Mouse (Mus musculus): ENCODE data around the gene Sema3d. TPM values are rescaled to one million over a fixed set of nuclear protein-coding genes. Genes with fewer than 3 reads are reported as not detected.
A peak's percentile ranks its signal among the peaks of the same experiment; 100 is the strongest.

Sema3d gene
- polyA plus RNA-seq, 1 experiment from 2014 or later: 11.5 TPM

GRCm38 (mm10) chr5:12442176-12443105 is 59.3 kb downstream of the Sema3d start:
- Histone ChIP-seq H3K36me3 (no peaks in the 10 kb centered on the region), H3K27ac (no peak overlapping the region), H3K27me3 (no peaks in the 10 kb centered on the region), H3K9me3 (replicated peaks) (no peaks in the 10 kb centered on the region), H3K4me3 (no peak overlapping the region), H3K9ac (no peak overlapping the region), H3K4me2 (no peak overlapping the region), H3K4me1 (replicated peaks) (no peaks in the 10 kb centered on the region)
- whole genome bisulfite sequencing: 70% methylated on average over 7 of the region's 7 CpGs
- ATAC-seq (replicated peaks; ENCODE audit: insufficient number of reproducible peaks, insufficient read depth, low FRiP score, low read depth): no peak

- ATAC-seq (replicated peaks; ENCODE audit: insufficient number of reproducible peaks, insufficient read depth, low FRiP score, low read depth): no peak
- WGBS: 83% methylated on average over 4 of the region's 4 CpGs
- H3K9me3 ChIP-seq (replicated peaks): no peaks in the 10 kb centered on the region
These were observed 67.9 kb downstream of the Sema3d start for GRCm38 (mm10) chr5:12451089-12451488.

GRCm38 (mm10) chr5:12454946-12455345 is 71.8 kb downstream of the Sema3d start:
- WGBS: 71% methylated on average over 1 of the region's 1 CpGs
- Histone ChIP-seq H3K27me3 (no peaks in the 10 kb centered on the region), H3K4me3 (no peak overlapping the region), H3K4me1 (replicated peaks) (no peaks in the 10 kb centered on the region), H3K27ac (no peak overlapping the region), H3K9me3 (replicated peaks) (no peaks in the 10 kb centered on the region), H3K4me2 (no peak overlapping the region), H3K36me3 (no peaks in the 10 kb centered on the region), H3K9ac (no peak overlapping the region)
- no peak for ATAC-seq (replicated peaks; ENCODE audit: insufficient number of reproducible peaks, insufficient read depth, low FRiP score, low read depth)

More at GRCm38 (mm10) chr5:12451089-12451488, 67.9 kb downstream of the Sema3d start:
- H3K36me3 ChIP-seq: no peaks in the 10 kb centered on the region
- no peaks in the 10 kb centered on the region for H3K4me1 ChIP-seq (replicated peaks)
- H3K9ac ChIP-seq: no peak overlapping the region
- no peak overlapping the region for H3K27ac ChIP-seq
- no peak overlapping the region for H3K4me3 ChIP-seq
- H3K4me2 ChIP-seq: no peak overlapping the region
- no peaks in the 10 kb centered on the region for H3K27me3 ChIP-seq

DNA sequence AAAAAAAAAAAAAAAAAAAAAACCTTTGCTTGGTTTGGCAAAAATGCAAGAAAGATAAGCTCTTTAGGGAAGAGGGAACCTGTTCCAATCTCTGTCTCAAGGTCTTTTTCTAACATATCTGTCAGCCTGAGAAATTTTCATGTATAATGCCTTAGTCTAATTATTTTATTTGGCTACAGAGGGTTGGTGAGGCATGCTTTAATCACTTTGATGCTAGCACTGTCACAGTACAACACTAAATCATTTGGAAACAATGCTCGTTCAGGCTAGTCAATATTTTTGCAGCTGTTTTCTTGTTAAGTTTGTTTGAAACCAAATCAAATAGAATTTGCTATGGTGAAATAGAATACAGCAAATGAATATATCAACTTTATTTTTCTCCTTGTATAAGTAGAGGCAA is 74.3 kb downstream of the Sema3d start:
- Histone ChIP-seq H3K36me3 (no peaks in the 10 kb centered on the region), H3K9ac (no peak overlapping the region), H3K4me3 (no peak overlapping the region), H3K27me3 (no peaks in the 10 kb centered on the region), H3K4me2 (no peak overlapping the region), H3K9me3 (replicated peaks) (no peaks in the 10 kb centered on the region), H3K4me1 (replicated peaks) (no peaks in the 10 kb centered on the region), H3K27ac (no peak overlapping the region)
- WGBS: 54% methylated on average over 1 of the region's 1 CpGs
- ATAC-seq (replicated peaks; ENCODE audit: insufficient number of reproducible peaks, insufficient read depth, low FRiP score, low read depth): no peak

- Histone ChIP-seq H3K4me1 (replicated peaks) (no peaks in the 10 kb centered on the region), H3K4me3 (no peak overlapping the region), H3K36me3 (no peaks in the 10 kb centered on the region), H3K9me3 (replicated peaks) (no peaks in the 10 kb centered on the region), H3K4me2 (no peak overlapping the region), H3K27ac (no peak overlapping the region), H3K27me3 (no peaks in the 10 kb centered on the region), H3K9ac (no peak overlapping the region)
- WGBS: 51% methylated on average over 4 of the region's 4 CpGs
- ATAC-seq (replicated peaks; ENCODE audit: insufficient number of reproducible peaks, insufficient read depth, low FRiP score, low read depth): no peak
These were observed 84.6 kb downstream of the Sema3d start for GRCm38 (mm10) chr5:12467568-12468336.

DNA sequence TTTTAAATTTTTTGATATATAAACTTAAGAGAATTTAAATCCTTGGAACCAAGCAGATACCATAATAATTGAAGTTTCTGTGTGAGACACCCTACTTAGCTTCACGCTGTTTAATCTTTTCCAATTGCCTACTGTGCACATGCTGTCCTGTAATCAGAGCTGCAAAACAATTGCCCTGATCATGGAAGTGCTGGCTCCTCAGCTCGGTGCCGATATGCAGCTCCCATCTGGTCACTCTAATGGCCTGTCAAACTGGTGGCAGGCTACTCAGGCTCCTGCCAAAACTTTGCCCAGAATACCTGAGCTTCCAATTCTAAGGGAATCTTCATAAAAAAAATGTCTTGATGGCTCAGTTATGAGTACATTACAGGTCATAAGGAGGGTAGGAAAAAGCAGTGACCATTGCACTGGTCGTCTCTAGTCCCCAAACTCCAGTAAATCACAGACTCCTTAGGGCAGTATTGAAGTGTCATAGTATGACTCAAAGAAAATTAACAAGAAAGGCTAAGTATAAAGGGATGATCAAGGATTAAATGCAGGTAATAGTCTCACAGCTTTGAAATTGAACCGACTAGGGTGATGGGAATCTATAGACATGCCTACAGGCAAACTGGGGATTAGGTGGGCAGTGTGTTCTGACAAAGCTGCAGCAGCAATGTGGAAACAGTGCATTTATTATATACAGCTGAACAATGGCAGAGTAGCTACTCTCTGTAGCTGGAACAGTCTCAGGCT is 91.9 kb downstream of the Sema3d start:
- ATAC-seq (replicated peaks; ENCODE audit: insufficient number of reproducible peaks, insufficient read depth, low FRiP score, low read depth): no peak
- Histone ChIP-seq H3K9ac (no peak overlapping the region), H3K4me3 (no peak overlapping the region), H3K9me3 (replicated peaks) (no peaks in the 10 kb centered on the region), H3K27me3 (no peaks in the 10 kb centered on the region), H3K36me3 (no peaks in the 10 kb centered on the region), H3K4me2 (no peak overlapping the region), H3K4me1 (replicated peaks) (peaks cover 5% of the 10 kb centered on the region; the same call in 1 of the 2 replicates), H3K27ac (no peak overlapping the region)
- 64% methylated on average over 5 of the region's 5 CpGs for WGBS

DNA sequence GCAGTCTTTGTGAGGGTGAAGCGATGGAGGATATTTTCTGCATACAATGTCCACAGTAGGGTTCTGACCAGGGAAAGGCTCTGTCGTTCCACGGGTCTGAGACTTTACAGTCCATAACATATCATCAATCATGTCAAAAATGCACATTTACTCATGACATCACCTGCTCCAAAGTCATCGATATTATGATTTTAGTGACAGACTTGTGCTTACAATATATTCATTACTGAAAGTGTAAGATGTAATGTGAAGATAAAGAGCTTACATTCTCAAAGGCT is 92.4 kb downstream of the Sema3d start:
- H3K4me3 ChIP-seq: no peak overlapping the region
- no peaks in the 10 kb centered on the region for H3K36me3 ChIP-seq
- no peak overlapping the region for H3K4me2 ChIP-seq
- H3K4me1 ChIP-seq (replicated peaks): peaks cover 5% of the 10 kb centered on the region; the same call in 1 of the 2 replicates
- H3K9me3 ChIP-seq (replicated peaks): no peaks in the 10 kb centered on the region
- no peak overlapping the region for H3K9ac ChIP-seq
- no peaks in the 10 kb centered on the region for H3K27me3 ChIP-seq
- no peak for ATAC-seq (replicated peaks; ENCODE audit: insufficient number of reproducible peaks, insufficient read depth, low FRiP score, low read depth)
- H3K27ac ChIP-seq: no peak overlapping the region
- 75% methylated on average over 4 of the region's 4 CpGs for WGBS

GRCm38 (mm10) chr5:12487926-12488325 is 104.7 kb downstream of the Sema3d start:
- Histone ChIP-seq H3K27ac (no peak overlapping the region), H3K4me2 (no peak overlapping the region), H3K9ac (no peak overlapping the region), H3K27me3 (no peaks in the 10 kb centered on the region), H3K4me1 (replicated peaks) (no peaks in the 10 kb centered on the region), H3K4me3 (no peak overlapping the region), H3K36me3 (no peaks in the 10 kb centered on the region), H3K9me3 (replicated peaks) (no peaks in the 10 kb centered on the region)
- WGBS: 80% methylated on average over 2 of the region's 2 CpGs
- no peak for ATAC-seq (replicated peaks; ENCODE audit: insufficient number of reproducible peaks, insufficient read depth, low FRiP score, low read depth)

DNA sequence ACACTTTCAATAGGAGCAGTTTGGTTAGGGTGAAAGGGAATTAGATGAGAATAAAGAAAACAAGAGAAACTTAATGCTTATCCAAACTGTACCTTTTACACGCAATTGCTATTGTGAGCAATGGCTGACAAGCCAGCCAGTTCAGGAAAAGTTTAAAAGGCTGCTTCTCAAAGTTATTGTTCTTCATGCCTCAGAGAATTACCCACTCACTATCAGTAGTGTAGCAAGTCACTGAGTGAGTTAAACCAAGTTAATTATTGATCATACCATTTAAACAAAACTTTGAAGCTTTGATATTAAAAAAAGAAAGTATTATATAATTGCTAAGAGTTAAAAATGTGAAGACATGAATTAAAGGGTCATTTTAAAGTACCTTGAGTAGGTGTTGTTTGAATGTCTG is 108.5 kb downstream of the Sema3d start:
- no peak overlapping the region for H3K27ac ChIP-seq
- no peaks in the 10 kb centered on the region for H3K27me3 ChIP-seq
- H3K4me1 ChIP-seq (replicated peaks): no peaks in the 10 kb centered on the region
- WGBS: 76% methylated on average over 1 of the region's 1 CpGs
- no peak overlapping the region for H3K9ac ChIP-seq
- H3K4me2 ChIP-seq: no peak overlapping the region
- no peaks in the 10 kb centered on the region for H3K9me3 ChIP-seq (replicated peaks)
- no peaks in the 10 kb centered on the region for H3K36me3 ChIP-seq
- no peak for ATAC-seq (replicated peaks; ENCODE audit: insufficient number of reproducible peaks, insufficient read depth, low FRiP score, low read depth)
- H3K4me3 ChIP-seq: no peak overlapping the region

DNA sequence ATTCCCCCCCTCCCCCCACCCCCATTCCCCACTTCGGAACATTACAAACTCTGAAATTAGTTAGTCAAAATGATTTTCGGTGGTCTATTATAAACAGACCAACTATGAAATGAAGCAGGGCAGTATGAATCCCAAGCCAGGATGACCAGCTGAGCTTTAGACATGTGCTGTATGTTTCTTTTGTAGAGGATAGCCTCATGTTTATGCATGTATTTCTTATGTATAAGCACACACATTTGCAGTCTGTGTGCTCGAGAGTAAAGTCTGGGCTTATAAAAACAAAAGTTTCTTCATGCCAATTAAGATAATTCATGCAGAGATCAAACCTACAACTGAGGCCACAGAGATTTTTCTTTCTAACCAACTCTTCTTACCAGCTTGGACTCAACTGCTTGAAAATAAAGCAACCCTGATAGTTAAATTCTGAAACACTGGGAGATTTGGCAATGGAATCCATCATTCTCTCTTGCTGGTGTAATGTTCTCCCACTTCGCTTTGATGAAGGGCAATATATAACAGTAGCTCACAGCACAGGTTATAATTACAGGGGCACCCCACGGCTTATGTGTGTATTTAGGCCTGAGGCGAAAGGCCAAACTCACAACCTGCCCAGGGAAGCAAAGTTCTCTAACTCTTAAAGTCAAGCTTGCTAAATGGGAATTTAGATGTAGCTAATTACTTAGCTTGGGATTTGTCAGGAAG is 115.2 kb downstream of the Sema3d start:
- Histone ChIP-seq H3K27ac (no peak overlapping the region), H3K4me3 (no peak overlapping the region), H3K9ac (no peak overlapping the region), H3K4me2 (no peak overlapping the region), H3K9me3 (replicated peaks) (no peaks in the 10 kb centered on the region), H3K4me1 (replicated peaks) (peaks cover 23% of the 10 kb centered on the region), H3K36me3 (no peaks in the 10 kb centered on the region), H3K27me3 (no peaks in the 10 kb centered on the region)
- no peak for ATAC-seq (replicated peaks; ENCODE audit: insufficient number of reproducible peaks, insufficient read depth, low FRiP score, low read depth)
- WGBS: 85% methylated on average over 6 of the region's 6 CpGs

DNA sequence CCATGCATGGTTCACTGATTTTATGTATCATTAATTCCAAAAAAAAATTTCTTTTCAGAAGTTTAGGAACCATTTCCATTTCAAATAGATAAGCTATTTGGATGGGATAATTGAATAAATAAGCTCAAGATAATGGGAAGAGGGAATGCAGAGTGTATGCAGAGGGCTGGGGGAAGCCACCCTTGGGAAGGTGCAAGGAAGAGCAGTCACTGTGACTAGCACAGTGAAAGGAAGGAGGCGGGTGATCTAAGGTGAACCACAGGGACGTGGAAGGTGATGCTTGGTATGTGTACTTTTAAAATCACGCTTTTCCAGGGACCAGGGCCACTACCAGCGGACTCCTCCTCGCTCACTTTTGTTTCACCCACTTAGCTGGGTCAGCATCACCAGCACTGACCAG is 115.9 kb downstream of the Sema3d start:
- Histone ChIP-seq H3K9me3 (replicated peaks) (no peaks in the 10 kb centered on the region), H3K9ac (no peak overlapping the region), H3K36me3 (no peaks in the 10 kb centered on the region), H3K4me2 (no peak overlapping the region), H3K27ac (peak overlapping the region; percentile 86), H3K4me1 (replicated peaks) (peaks cover 23% of the 10 kb centered on the region), H3K4me3 (no peak overlapping the region), H3K27me3 (no peaks in the 10 kb centered on the region)
- ATAC-seq (replicated peaks; ENCODE audit: insufficient number of reproducible peaks, insufficient read depth, low FRiP score, low read depth): no peak
- 89% methylated on average over 5 of the region's 5 CpGs for WGBS
